Mouse (Mus musculus) bone marrow macrophage, adult 2 months (primary cell): ENCODE measurements around the gene Cdk1. TPM values are rescaled to one million over a fixed set of nuclear protein-coding genes. Genes with fewer than 3 reads are reported as not detected.

Experiments used
- H3K27ac ChIP-seq: 2 replicates; pipeline ENCODE4 v1.5.1; 2012; ENCODE audit warnings: low read depth, low read length; ENCODE audit not compliant: insufficient read depth
- H3K4me1 ChIP-seq: 2 replicates; pipeline ENCODE4 v1.6.1; 2012; ENCODE audit warnings: low read length; ENCODE audit not compliant: control insufficient read depth, insufficient read depth
- H3K4me3 ChIP-seq: 2 replicates; pipeline ENCODE4 v1.5.1; 2012; ENCODE audit warnings: mild to moderate bottlenecking, low read length, moderate library complexity; ENCODE audit not compliant: insufficient read depth
- CTCF ChIP-seq: IDR thresholded peaks from 2 replicates; pipeline ENCODE4 v1.5.1; 2012; ENCODE audit warnings: low read depth, mild to moderate bottlenecking, low read length, moderate library complexity
- POLR2A ChIP-seq: IDR thresholded peaks from 2 replicates; pipeline ENCODE4 v1.6.1; 2012; ENCODE audit warnings: mild to moderate bottlenecking, low read depth, low read length, borderline replicate concordance
- polyA plus RNA-seq: library from polyadenylated mRNA; stranded (reverse); fragments of >200 nt; gene quantifications from 2 replicates; pipeline ENCODE4 v1.2.4, GENCODE M21; 2012; ENCODE audit not compliant: missing spikeins, insufficient read depth, insufficient read length

The Cdk1 gene
- polyA plus RNA-seq, 1 experiment, result 92.4 TPM

- no peaks in the 10 kb centered on the region for H3K4me1 ChIP-seq
- no peak overlapping the region for H3K4me3 ChIP-seq
- no peak overlapping the region for H3K27ac ChIP-seq
- TF ChIP-seq CTCF (no peak), POLR2A (no peak)
Measured at GRCm38 (mm10) chr10:69286939-69287338, 65.8 kb downstream of the Cdk1 start.

Other genes with a start within 250 kb of the Cdk1 start
- 12.8 and 13.2 TPM in 2 replicates for gene Rhobtb1, start 201.5 kb downstream of the Cdk1 start, polyA plus RNA-seq
- gene A930033H14Rik, start 139.8 kb downstream of the Cdk1 start, polyA plus RNA-seq, result 1.8 and 2.0 TPM in 2 replicates
- 0.91 and 1.5 TPM in 2 replicates for gene Ank3, start 45.8 kb upstream of the Cdk1 start, polyA plus RNA-seq